Mouse (Mus musculus) liver, adult 2 months (tissue): ENCODE data around the gene Pir.

ENCODE experiments used
- CTCF ChIP-seq: fragments of 200-500 bp; IDR thresholded peaks from 2 replicates; pipeline ENCODE4 v1.5.1; 2011; ENCODE audit warnings: low read depth, low read length, control low read depth
- POLR2A ChIP-seq: fragments of 200-500 bp; IDR thresholded peaks from 2 replicates; pipeline ENCODE4 v1.6.1; 2011; ENCODE audit warnings: low read length, control low read depth; ENCODE audit not compliant: insufficient read depth; ENCODE audit errors: extremely low read depth

- TF ChIP-seq CTCF (no peak), POLR2A (no peak)
These were observed 150.8 kb downstream of the Pir start for GRCm38 (mm10) chrX:164419955-164420354.
